Mouse (Mus musculus): ENCODE results near the gene Tprgl. TPM values are rescaled to one million over a fixed set of nuclear protein-coding genes. Genes with fewer than 3 reads are reported as not detected.

Tprgl gene
- polyA plus RNA-seq (2012; rRNA removed; ENCODE audit: low replicate concordance): 173 and 225 TPM in 2 replicates

GRCm38 (mm10) chr4:154160538-154161390 lies at the start of gene Tprgl:
Gene Tprgl, minus strand, starts transcription at chr4:154160666.

DNA sequence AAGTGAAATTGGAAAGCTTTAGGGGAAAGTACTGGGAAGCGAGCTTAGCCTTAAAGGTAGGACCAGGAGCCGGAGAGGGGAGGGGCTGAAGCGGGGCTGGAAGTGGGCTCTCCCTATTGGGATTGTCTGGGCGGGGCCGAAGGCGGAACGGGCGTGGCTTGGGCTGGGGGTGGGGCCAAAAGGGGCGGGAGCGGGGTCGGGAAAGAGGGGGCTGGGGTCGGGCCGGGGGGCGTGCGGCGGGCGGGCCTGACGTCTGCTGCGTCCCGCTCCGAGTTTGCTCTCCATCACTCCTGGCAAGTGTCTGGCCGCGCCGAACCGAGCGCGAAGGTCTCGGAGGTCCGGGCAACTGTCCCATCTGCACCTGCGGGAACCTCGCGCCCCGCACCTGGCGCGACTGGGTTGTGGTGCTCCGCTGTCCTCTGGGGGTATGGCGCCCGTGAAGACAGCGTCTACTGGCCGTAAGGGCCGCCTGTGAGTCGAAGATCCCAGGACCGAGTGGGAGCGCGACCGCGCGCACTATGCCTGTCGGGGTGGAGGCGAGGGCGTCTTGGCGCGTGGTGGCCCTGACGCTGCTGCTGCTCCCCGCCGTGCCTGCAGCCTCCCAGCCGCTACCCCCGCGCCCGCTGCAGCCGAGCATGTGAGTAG lies 10.2 kb upstream of the Tprgl start, which contains the start of gene Megf6:
Gene Megf6 (plus strand): TSS at position 225 of the 645 bp plus-strand sequence.

GRCm38 (mm10) chr4:154142211-154143040 lies 18.0 kb downstream of the Tprgl start, which contains the start of gene Wrap73:
Gene Wrap73, plus strand, starts transcription at chr4:154142372.

GRCm38 (mm10) chr4:154140182-154140212 lies 20.5 kb downstream of the Tprgl start, which contains the start of gene Trp73:
Gene Trp73, minus strand, starts transcription at chr4:154140208.

Other genes with a start within 250 kb of the Tprgl start
- 27.7 and 39.4 TPM in 2 replicates for gene A430005L14Rik, start 203.4 kb downstream of the Tprgl start, polyA plus RNA-seq (2012; rRNA removed; ENCODE audit: low replicate concordance)
- gene Dffb, start 185.5 kb downstream of the Tprgl start, polyA plus RNA-seq (2012; rRNA removed; ENCODE audit: low replicate concordance): 8.2 and 15.1 TPM in 2 replicates
- gene Cep104, start 185.5 kb downstream of the Tprgl start, polyA plus RNA-seq (2012; rRNA removed; ENCODE audit: low replicate concordance): 16.2 and 18.6 TPM in 2 replicates
- 31.1 and 53.7 TPM in 2 replicates for gene Lrrc47, start 148.9 kb downstream of the Tprgl start, polyA plus RNA-seq (2012; rRNA removed; ENCODE audit: low replicate concordance)
- 114 and 165 TPM in 2 replicates for gene Smim1, start 134.4 kb downstream of the Tprgl start, polyA plus RNA-seq (2012; rRNA removed; ENCODE audit: low replicate concordance)
- gene Ccdc27, start 118.0 kb downstream of the Tprgl start, polyA plus RNA-seq (2012; rRNA removed; ENCODE audit: low replicate concordance): not detected in 2 replicates
- gene Trp73, start 20.5 kb downstream of the Tprgl start, polyA plus RNA-seq (2012; rRNA removed; ENCODE audit: low replicate concordance): 0.06 TPM in 1 of 2 replicates, not detected in the other
- 17.3 and 27.8 TPM in 2 replicates for gene Wrap73, start 18.3 kb downstream of the Tprgl start, polyA plus RNA-seq (2012; rRNA removed; ENCODE audit: low replicate concordance)
- 6.0 and 7.7 TPM in 2 replicates for gene Megf6, start 10.1 kb upstream of the Tprgl start, polyA plus RNA-seq (2012; rRNA removed; ENCODE audit: low replicate concordance)
- 1.2 and 7.9 TPM in 2 replicates for gene Arhgef16, start 141.0 kb upstream of the Tprgl start, polyA plus RNA-seq (2012; rRNA removed; ENCODE audit: low replicate concordance)
- gene B230104I21Rik, start 175.5 kb upstream of the Tprgl start, polyA plus RNA-seq (2012; rRNA removed; ENCODE audit: low replicate concordance): not detected in 2 replicates